Mouse (Mus musculus): ENCODE data around the gene Irgm1.
A peak's percentile ranks its signal among the peaks of the same experiment; 100 is the strongest.
"Not testable (repeated sequence)": the region's sequence is repeated elsewhere in the genome, so short reads cannot be mapped to it uniquely, and the experiment has no call there.

Gene Irgm1

GRCm38 (mm10) chr11:48871201-48871772 is at the start of gene Irgm1:
Gene Irgm1, minus strand, starts transcription at chr11:48871683.
- DNase-seq, result peak; percentile 60

- no peak for DNase-seq
Measured at GRCm38 (mm10) chr11:48918380-48918779, 46.9 kb upstream of the Irgm1 start.

GRCm38 (mm10) chr11:48913611-48914010 is 42.1 kb upstream of the Irgm1 start:
- DNase-seq, result no peak

- no peak for DNase-seq
Measured at GRCm38 (mm10) chr11:48908459-48908858, 37.0 kb upstream of the Irgm1 start.

- no peak for DNase-seq
Measured at GRCm38 (mm10) chr11:48902021-48902420, 30.5 kb upstream of the Irgm1 start, which contains the start of gene Gm5431. Gene Gm5431, minus strand, starts transcription at chr11:48902214.

GRCm38 (mm10) chr11:48901567-48901930 is 30.1 kb upstream of the Irgm1 start:
- DNase-seq, result not testable (repeated sequence)

- DNase-seq, result not testable (repeated sequence)
Measured at GRCm38 (mm10) chr11:48900654-48901566, 29.4 kb upstream of the Irgm1 start.

GRCm38 (mm10) chr11:48898812-48899431 is 27.4 kb upstream of the Irgm1 start:
- DNase-seq, result no peak

GRCm38 (mm10) chr11:48876680-48877079 is 5.2 kb upstream of the Irgm1 start:
- no peak for DNase-seq

GRCm38 (mm10) chr11:48875343-48875837 is 3.9 kb upstream of the Irgm1 start:
- DNase-seq, result not testable (repeated sequence)

GRCm38 (mm10) chr11:48874465-48874864 is 3.0 kb upstream of the Irgm1 start:
- peak; percentile 72 for DNase-seq

GRCm38 (mm10) chr11:48873591-48874290 is 2.3 kb upstream of the Irgm1 start:
- DNase-seq, result no peak

- no peak for DNase-seq
Measured at GRCm38 (mm10) chr11:48872695-48873300, 1.3 kb upstream of the Irgm1 start.

- peak; percentile 34 for DNase-seq
Measured at GRCm38 (mm10) chr11:48871817-48872541, 496 bp upstream of the Irgm1 start.

- no peak for DNase-seq
Measured at GRCm38 (mm10) chr11:48870781-48871180, 702 bp downstream of the Irgm1 start.

- no peak for DNase-seq
Measured at GRCm38 (mm10) chr11:48869380-48870110, 1.9 kb downstream of the Irgm1 start.

- DNase-seq, result no peak
Measured at GRCm38 (mm10) chr11:48866481-48866880, 5.0 kb downstream of the Irgm1 start.

GRCm38 (mm10) chr11:48863808-48864207 is 7.7 kb downstream of the Irgm1 start:
- no peak for DNase-seq

GRCm38 (mm10) chr11:48862784-48863319 is 8.6 kb downstream of the Irgm1 start:
- DNase-seq, result no peak

- peak; percentile 84 for DNase-seq
Measured at GRCm38 (mm10) chr11:48859014-48859413, 12.5 kb downstream of the Irgm1 start.

Measured in embryo, embryonic 11 days (tissue).